Mouse (Mus musculus): Measurements from ENCODE around the gene Hrk.

The Hrk gene

DNA sequence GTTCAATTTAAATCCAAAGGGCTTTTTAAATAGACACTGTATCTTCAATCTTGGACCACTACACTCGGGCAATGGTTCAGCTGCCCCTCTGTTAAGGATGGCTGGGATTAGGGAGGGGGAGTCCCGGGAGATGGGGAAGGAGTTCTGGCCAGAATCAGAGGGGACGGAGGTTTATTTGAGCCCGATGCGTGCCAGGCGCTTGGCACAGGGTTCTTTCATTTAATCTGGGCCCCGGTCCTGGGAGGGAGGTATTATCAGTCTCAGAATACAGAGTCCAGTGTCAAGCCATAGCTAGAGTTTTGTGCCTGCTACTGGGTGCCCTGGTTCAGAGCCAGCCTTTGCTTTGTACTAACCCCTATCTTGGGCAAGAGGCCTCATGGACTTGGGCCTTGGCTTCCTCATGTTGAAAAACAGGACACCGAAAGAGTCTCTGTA is 3.1 kb downstream of the Hrk start:
- no peak for DNase-seq

DNA sequence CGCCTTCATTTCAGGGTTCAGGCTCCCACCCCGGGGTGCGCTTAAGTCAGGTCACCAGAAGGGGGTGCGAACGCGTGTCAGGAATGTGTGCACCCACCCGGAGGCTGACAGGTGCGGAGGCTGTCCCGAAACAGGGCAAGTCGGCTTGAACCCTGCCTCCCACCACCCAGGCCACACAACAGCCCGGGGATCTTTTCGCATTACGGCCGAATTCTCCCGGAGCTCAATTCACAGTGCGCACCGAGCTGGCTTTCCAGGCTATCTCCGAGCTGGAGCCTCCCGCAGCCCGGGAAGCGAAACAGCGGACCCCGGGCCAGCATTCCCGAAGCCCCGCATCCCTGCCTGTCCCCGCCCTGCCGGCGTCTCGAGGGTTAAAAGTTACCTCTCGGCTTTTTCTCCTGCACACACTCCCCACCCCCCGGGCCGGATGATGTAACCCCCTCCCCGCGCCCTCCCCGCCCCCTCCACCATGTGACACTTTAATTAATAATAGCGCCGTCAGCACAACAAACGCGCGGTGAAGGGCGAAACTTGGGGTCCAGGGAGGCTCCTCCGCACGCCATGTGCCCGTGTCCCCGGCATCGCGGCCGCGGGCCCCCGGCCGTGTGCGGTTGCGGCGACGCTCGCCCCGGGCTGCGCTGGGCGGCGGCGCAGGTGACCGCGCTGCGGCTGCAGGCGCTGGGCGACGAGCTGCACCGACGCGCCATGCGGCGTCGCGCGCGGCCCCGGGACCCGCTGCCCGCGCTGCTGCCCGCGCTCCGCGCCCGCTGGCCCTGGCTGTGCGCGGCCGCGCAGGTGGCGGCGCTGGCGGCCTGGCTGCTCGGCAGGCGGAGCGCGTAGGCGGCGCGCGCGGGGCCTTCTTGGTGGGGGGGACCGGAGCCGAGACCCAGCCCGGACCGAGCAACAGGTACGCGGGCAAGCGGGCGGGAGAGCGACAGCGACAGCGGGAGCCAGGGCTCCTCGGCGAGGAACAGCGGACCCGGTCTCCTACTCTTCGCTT is 5.1 kb downstream of the Hrk start:
- peak; percentile 67 for DNase-seq

DNA sequence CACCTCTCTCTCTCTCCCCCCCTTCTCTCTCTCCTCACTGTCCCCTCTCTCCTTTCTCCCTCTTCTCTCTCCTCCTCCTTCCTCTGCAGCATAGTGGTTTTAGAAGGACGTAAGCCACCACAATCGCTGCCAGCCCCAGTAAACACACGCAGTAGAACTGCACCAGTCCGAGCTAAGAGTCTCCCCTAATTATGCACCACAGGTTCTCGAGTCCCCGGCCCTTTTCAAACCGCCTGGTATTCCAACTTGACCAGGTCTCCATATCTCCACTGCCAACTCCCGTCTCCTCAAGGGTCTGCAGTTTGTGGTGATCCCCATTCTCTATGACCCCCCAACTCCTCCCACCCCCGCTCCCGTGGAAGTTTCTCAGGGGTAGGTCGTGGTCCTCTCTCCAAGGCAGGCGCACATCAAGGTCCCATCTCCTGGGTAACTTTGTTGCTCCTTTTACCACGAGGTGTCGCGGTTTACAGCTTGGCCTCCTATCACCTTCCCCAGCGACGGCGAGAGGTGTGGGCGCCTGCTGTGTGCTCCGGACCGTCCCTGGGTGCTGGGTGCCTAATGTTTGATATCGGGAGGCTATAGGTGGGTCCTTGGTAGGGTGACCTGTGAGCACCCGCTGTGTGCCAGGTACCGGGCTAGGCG is 6.6 kb downstream of the Hrk start:
- peak; percentile 58 for DNase-seq

DNA sequence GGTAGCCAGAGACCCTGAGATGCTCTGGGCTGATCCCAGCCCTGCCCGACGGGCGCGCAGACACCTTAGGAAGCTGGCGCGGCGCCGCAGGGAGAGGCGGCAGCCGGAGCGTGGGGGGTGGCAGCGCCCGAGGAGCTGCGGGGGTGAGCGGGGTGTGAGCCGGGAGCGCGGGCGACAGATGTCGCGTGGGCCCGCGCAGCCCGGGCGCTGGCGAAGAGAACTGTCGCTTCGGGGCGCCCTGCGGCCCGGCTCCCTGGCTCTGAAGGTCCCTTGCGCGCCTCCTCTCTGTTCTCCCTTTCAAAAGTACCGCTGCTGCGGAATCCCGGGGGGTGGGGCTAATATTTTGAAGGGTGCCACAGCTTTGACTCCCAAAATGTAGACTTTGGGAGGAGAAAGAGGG is 7.2 kb downstream of the Hrk start:
- DNase-seq, result no peak

DNA sequence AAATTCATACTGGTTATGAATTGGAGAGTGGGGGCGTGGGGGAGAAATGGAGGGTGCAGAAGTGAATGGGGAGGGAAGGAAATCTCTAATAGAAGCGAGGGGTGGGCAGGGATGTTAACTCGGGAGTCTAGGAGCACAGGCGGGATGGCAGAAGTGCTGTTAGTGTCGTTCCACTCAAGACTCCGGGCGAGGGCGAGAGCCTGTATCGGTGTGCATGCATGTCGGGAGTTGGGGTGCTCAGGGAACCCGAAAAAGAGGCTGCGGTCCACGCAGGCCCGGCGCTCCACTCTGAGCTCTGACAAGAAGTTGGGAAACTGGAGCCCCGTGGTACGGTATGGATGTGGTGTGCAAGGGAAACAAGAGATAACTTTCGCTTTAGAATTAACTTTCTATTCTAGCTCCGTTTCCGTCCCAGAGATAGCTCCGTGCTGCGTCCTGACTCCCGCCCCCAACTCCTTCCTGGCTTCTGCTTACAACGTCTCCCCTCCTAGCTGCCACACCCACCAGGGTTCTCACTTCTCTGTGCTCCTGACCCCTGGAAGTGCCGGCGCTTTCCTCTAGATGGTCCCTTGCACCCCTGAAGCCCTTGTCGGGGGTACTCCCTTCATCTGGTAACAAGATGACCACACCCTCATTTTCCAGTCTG is 7.8 kb downstream of the Hrk start:
- peak; percentile 24 for DNase-seq

DNA sequence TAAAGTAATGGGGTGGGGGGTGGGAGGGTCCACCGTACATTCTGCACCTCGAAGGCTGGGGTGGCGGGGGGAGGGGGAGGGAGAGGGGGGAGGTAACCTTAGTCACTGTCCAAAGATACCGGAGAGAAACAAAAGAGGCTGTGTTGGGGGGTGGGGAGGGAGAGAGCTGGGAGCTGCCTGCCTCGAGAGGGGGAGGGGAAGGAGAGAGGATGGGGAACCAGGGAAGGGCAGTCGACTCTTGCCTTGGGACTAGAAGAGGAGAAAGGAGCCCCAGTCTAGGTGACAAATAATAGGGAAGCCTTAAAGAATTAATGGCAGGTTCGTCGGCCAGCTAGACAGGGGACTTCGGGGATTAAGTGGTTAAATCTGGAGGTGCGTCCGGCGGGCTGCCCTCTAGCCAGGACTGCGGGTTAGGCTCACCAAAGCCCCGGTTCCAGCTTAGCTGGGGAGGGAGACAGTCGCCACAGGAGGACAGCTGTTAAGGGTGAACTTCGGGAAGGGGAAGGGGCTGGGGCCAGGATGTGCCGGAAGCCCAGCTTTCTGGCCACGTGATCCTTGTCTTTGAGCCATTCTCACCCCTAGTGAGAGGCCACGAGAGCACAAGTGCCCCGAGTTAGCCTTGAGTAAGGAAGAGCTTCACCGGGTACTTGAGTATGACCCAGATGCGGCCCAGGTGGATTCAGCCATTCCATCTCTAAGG is 10.0 kb downstream of the Hrk start:
- DNase-seq, result peak; percentile 66

DNA sequence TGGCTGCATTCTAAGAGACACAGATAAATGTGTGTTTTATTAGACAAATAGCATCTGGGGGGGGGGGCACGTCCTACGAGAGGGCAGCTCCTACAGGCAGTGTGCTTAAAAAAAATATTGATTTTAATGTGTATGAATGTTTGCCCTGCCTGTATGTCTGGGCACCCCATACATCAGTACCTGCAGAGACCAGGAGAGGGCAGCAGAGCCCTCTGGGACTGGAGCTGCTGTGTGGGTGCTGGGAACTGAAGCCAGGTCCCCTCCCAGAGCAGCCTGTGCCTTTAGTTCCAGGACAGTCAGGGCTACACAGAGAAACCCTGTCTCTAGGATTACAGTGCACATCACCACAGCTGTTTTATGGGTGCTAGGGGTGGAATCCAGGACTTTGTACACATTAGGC is 10.7 kb downstream of the Hrk start:
- DNase-seq, result no peak

DNA sequence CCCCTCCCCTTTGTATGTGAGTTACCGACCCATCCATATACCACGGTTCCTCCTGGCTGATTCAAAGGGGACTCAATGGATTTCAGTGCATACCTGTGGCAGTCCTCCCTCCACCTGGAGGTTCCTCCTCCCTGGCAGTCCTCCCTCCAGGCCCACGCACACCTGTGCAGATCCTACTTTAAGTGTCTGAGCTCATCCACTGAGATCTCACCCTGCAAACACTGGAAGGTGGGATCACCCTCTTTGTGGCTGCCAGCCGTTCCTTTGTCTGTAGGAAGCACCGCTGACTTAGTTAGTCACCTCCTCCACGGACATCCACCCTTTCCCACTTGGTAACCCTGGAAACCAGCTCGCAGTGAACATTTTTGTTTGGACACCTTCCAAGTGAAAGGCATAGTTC is 13.2 kb downstream of the Hrk start:
- DNase-seq, result no peak

DNA sequence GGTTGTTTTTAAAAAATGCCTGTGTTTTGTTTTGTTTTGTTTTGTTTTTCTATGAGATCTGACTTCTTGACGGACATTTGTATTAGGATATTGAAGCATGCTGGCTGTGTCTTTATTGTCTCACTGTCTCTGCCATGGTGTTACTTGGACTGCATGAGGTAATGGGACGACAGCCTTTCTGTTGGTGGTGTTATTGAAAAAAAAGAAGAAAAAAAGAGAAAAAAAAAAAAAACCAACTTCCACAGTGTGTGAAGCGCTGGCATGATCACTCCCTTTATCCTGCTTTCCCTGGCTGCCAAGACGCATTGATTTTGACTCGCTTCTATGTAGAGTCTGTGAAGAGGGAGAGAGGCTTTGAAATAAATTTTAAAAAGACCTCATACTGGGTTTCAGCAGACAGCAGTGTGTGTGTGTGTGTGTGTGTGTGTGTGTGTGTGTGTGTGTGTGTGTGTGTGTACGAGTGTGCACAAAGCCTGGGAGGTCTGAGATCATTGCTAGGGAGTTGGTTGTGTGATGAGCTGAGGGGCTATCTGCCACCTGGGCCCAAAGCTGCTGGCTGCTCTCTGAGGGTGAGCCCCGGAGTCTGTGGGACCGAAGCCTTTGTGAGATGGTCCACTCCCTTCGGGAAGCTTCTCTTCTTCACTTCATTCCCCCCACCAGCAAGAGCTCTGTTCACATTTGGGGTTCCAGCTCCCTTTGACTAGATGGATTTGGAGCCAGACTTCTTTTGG is 22.6 kb downstream of the Hrk start:
- no peak for DNase-seq

DNA sequence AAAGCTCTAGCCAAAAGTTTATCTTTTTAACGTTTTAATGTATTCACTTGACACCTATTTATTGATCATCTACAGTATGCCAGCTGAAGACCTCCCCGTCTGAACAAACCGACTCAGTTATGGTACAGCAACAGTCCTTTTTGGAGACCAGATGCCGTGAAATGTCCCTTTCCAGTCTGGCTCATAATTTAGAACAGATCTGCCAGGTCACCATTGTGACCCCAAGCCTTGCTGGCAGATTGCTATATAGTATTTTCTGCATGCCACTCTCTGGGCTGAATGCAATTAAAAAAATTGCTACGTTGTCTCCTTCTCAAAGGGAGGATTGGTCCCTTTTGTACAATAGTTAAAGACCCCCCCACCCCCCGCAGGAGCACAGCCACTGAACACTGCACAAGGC is 23.9 kb downstream of the Hrk start:
- peak; percentile 43 for DNase-seq

DNA sequence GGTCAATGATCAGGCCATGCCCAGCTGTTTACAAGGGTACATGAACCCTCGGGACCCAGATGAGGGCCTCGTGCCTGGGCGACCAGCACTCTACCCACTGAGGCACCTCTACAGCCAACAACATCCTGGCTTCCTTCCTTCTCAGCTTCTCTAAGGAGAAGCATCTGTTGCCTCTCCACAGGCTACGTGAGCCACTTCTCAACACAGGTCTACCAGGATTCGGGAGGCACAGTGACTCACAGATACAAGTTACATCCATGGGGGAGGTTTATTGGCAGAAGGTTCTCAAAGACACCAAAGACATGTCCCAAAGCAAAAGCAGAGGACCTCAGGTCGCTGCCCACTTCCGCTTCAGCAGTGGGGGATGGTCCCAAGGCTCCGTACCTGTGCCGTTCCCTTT is 26.0 kb downstream of the Hrk start:
- no peak for DNase-seq

DNA sequence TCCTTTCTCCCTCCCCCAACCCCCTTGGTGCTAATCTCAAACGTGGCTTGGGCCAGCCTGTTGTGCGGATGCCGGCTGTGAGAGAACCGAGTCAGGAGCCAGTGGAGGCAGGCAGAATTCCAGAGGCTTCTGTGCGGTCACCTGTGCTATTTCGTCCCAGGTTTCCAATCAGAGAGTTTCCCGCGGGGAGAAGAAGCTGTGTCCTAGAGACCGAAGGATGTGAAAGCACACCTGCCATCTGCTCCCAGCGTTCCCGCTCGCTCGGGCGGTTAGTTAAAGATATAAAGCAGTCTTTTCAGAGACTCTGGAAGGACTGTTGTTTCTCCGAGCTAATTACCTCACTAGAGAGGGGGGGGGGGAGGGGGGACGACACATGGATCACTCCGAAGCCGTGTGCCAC is 27.8 kb downstream of the Hrk start:
- no peak for DNase-seq

DNA sequence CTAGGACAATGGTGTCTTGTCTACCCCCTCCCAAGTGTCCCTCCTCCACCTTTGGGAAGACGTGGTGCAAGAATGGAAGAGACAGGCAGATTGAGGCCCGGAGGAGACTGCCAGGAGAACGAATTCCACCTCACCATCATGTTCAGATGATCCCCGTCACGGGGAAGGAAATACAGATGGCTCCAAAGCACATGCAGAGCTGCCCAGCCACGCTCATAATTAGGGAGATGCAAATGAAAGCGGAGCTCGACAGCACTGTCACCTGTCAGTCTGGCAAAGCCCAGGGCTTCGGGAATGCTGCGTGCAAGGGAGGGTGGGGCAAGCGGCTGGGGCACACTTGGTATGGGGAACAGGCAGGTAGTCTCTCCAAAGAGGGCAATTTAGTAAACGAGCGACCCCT is 33.0 kb downstream of the Hrk start:
- no peak for DNase-seq

DNA sequence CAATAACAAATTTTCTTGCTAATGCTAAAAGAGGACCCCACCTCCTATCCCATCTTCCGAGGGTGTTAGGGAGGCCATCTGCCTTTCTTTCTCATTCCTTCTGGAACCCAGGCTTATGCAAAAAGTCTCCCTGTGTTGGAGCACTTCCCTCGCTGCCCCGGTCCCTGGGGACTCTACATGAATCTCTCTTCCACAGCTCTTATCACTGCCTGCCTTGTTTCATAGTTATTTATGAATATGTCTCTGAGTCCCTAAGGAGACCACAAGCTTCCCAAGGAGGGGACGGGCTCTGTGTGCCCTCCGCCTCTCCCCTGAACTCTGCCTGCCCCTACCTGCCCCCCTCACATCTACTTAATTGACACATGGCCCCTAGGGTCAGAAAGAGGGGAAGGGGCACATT is 35.2 kb downstream of the Hrk start:
- DNase-seq, result no peak

DNA sequence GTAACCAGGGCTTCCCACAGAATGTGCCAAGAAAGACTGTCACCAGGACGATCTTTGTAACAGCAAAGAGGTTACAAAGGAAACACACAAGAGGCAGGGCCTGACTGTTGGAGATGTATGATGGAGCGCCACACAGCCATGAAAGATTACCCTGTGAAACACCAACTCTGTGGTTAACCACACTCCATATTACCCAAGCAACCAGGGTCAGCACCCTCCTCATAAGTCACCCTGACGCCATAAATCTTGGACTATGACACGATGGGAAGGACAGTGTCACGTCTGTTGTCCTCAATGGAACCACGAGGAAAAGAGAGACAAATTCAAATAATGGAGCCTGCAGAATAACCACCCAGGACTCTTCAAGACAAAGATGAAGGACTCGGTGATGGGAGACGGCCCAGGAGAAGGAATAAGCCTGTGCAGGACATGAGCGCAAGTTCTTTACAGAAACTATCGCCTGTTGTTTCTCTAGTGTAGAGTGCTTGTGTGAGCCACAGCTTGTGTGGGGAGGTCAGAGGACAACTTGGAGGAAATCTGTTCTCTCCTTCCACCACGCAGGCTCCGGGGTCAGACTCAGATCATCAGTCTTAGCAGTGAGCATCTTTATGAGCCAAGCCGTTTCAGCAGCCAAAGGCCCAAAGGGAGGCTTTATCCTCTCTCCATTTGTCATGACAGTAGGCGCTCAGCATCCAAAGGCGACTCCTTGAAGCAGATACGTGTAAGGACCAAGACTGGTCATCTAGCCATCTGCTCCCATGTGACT is 40.4 kb downstream of the Hrk start:
- DNase-seq, result no peak

DNA sequence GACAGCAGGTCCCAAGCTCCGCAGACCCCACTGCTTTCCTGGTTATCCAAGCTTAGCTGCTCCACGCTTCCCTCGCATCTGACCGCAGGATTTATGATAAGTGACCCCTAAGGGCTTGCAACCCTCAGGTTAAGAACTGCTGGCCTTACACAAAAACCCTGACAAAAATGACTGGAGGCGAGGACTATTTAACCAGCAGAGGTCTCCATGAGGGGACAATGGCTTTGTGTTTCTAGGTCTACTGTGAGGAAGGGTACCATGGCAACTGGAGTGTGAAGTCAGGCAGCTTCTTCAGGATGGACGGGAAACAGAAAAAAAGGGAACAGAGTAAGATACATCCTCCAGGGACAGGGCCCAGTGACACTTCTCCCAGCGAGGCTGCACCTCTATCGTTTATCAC is 41.4 kb downstream of the Hrk start:
- DNase-seq, result no peak

DNA sequence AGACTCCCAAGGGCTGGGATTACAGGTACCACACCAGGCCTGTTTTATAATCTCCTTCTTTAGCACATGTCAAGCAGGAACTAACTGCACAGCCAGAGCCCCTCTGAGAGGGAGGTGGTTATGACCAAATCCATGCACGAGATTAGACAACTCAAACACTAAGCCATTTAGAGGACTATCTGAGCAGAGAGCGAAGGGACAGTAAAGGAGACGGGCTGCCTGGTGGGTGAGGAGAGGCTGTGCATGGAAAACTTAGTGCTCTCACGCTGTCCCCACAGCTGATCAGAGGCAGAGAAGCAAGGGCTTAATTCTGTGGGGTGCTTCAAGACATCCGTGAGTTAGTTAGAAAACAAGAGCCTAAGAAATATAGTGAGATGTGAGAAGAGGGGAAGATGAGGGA is 49.6 kb downstream of the Hrk start:
- DNase-seq, result no peak

DNA sequence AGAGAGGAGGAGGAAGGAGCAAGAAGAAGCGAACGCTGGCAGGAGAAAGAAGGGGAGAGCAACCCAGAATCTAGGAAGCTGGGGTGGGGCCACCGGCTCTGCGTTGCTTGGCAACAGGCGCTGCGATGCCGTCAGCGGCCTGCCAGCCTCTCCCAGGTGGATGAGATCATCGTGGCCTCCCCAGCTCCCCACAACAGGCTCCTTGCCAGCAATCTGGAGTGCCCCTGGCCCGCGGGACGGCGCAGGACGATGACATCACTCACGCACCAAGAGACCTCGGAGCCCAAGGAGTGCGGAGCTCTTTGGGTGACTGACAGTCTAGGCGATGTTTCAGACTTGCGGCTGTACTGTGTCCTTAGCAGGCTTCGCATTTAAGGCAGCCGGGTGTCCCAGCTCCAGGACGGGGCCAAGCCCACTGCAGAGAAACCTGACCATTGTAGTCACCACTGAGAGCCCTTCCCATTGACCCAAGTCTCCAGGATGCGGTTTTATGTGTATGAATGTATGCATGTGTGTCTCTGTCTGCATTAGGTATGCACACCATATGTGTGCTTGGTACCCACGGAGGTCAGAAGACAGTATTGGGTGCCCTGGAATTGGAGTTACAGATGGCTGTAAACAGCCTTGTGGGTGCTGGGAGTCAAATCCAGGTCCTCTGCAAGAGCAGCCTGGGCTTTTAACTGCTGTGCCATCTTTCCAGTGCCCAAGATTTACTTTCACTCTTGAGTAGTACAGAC is 50.1 kb downstream of the Hrk start:
- peak; percentile 83 for DNase-seq

DNA sequence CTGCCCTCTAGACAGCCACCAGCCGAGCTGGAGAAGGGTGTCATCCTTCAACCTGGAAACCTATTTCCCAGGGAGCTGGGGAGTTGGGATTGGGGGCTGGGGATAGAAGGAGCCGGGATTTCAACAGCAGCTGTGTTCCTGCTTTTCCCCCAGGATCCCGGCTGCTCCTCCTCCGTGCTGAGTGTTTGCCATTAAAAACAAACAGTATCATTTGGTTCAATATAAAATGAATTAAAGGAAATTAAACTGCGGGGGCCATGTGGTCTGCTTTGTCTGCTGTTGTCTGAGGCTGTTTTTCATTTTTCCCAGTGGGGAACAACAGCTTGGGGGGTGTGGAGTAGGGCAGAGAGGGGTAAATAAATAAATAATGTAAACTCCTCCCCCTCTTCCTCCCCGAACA is 53.0 kb downstream of the Hrk start:
- no peak for DNase-seq

DNA sequence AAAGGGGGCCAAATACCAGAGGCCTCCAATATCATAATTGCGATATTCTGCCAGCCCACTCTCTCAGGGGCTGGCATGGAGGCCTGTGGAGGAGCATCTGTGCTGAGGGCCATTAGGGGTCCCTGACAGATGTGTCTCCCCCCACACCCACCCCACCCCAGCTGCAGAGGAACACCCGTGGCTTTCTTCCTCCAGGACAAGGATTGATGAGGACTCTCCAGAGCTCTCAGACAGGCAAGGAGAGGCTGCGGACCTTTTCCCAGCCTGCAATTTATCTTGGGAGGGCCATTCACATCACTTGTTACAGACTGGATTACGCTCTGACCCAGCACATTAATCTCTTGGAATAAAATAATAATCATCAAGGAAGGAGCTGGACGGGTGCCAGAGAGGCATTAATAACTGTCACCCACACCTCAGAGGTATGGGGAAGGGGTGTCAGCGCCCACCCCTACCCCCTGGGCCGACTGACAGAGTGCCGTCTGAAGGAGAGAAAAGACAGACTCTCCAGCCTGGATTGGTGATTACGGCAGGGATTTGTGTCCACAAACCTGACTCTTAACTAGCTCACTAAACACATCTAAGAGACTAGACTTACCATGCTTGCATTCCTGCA is 58.8 kb downstream of the Hrk start:
- peak; percentile 32 for DNase-seq

Data from embryo, embryonic 11 days (tissue).